Mouse (Mus musculus): ENCODE measurements at regions not wholly inside any gene's neighbourhood (a gene's known extent, or its start where the extent isn't known, plus 50 kb on each side); places are given as distances from the start of the nearest gene placed in this dataset.

- TF ChIP-seq HCFC1 (IDR thresholded peaks at IDR 0.05; ENCODE audit: borderline replicate concordance, insufficient read depth, low read length) (no peak), CHD2 (IDR thresholded peaks at IDR 0.05; ENCODE audit: low read depth, low read length) (no peak), MAFK (IDR thresholded peaks at IDR 0.05; ENCODE audit: insufficient read depth, low read depth, low read length) (no peak), ZNF384 (IDR thresholded peaks at IDR 0.05; ENCODE audit: low read depth, low read length) (no peak)
These were observed 179.9 kb upstream of the Rnf219 start for GRCm38 (mm10) chr14:104702283-104702893.
